Mouse (Mus musculus): ENCODE measurements around the gene Rpl21.

DNA sequence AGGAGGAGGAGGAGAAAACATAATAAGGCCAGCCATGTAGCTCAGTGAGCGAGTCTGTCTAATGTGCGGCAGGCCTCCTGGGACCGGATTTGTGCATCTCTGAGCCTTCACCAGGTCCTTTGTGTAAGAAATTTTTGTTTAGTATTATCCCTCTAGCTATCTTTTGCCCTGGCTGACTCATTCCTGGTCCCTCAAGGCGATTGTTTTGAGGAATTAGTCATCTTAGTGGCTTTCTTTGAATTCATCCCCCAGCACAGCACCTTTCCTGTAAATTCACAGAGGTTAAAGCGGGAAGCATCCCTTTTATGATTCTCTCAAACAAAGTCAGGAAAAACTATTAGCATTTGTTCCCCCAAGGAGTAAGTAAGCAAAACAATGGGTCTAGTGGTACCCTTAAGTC lies 19.8 kb upstream of the Rpl21 start:
- no peak for TF ChIP-seq CTCF (IDR thresholded peaks at IDR 0.05; ENCODE audit: extremely low read depth, insufficient read depth, low read length)
- no peak for TF ChIP-seq POLR2A (IDR thresholded peaks at IDR 0.05; ENCODE audit: extremely low read depth, insufficient read depth, low read length)

Data from cortical plate, adult 2 months (tissue).